Mouse (Mus musculus): ENCODE measurements at regions not wholly inside any gene's neighbourhood (a gene's known extent, or its start where the extent isn't known, plus 50 kb on each side); places are given as distances from the start of the nearest gene placed in this dataset.

GRCm38 (mm10) chrX:142481203-142481815 lies 91.0 kb upstream of the Acsl4 start:
- no peak overlapping the region for H3K27ac ChIP-seq (ENCODE audit: low read depth)
- no peak for DNase-seq
- no peak for ATAC-seq (ENCODE audit: insufficient read depth)
- no peak overlapping the region for H3K9ac ChIP-seq
- H3K4me1 ChIP-seq (ENCODE audit: insufficient read depth): no peaks in the 10 kb centered on the region
- H3K4me3 ChIP-seq (ENCODE audit: low read depth, low read length): no peak overlapping the region
- H3K4me2 ChIP-seq: no peak overlapping the region
- no peaks in the 10 kb centered on the region for H3K27me3 ChIP-seq (ENCODE audit: insufficient read depth, low read length)
- whole genome bisulfite sequencing: 81% methylated on average over 5 of the region's 5 CpGs
- TF ChIP-seq CTCF (IDR thresholded peaks at IDR 0.05; ENCODE audit: low read depth): no peak
- H3K36me3 ChIP-seq (ENCODE audit: insufficient read depth): no peaks in the 10 kb centered on the region
- H3K9me3 ChIP-seq (ENCODE audit: low read depth, low read length): no peaks in the 10 kb centered on the region

DNA sequence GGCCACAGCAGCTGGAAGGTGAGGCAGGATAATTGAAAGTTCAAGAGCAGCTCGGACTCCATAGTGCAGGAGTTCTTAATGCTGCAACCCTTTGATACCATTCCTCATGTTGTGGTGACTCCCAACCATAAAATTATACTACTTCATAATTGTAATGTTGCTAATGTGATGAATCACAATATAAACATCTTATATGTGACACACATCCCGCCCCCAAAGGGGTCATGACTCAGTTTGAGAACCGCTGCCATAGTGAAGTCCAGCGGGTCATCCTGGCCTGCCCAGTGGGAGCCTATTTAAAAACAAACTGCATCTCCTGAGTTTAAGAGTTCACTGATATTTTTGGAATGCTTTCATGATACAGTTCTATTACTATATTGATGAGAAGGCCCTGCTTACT lies 97.7 kb upstream of the Acsl4 start:
- WGBS: 83% methylated on average over 4 of the region's 4 CpGs
- no peak overlapping the region for H3K4me3 ChIP-seq (ENCODE audit: low read depth, low read length)
- DNase-seq (no peak), ATAC-seq (ENCODE audit: insufficient read depth) (no peak)
- no peaks in the 10 kb centered on the region for H3K36me3 ChIP-seq (ENCODE audit: insufficient read depth)
- no peak overlapping the region for H3K27ac ChIP-seq (ENCODE audit: low read depth)
- no peak overlapping the region for H3K4me2 ChIP-seq
- H3K9ac ChIP-seq: no peak overlapping the region
- TF ChIP-seq CTCF (IDR thresholded peaks at IDR 0.05; ENCODE audit: low read depth): no peak
- H3K4me1 ChIP-seq (ENCODE audit: insufficient read depth): no peaks in the 10 kb centered on the region
- no peaks in the 10 kb centered on the region for H3K27me3 ChIP-seq (ENCODE audit: insufficient read depth, low read length)
- H3K9me3 ChIP-seq (ENCODE audit: low read depth, low read length): no peaks in the 10 kb centered on the region

- TF ChIP-seq CTCF (IDR thresholded peaks at IDR 0.05; ENCODE audit: low read depth): no peak
- WGBS: 48% methylated on average over 8 of the region's 8 CpGs
- peak; percentile 52; the same call in 1 of the 2 replicates for ATAC-seq (ENCODE audit: insufficient read depth)
Measured at GRCm38 (mm10) chrX:142490093-142490717, 99.9 kb upstream of the Acsl4 start.

GRCm38 (mm10) chrX:142501094-142501493 lies 110.8 kb upstream of the Acsl4 start:
- no peak overlapping the region for H3K27ac ChIP-seq (ENCODE audit: low read depth)
- no peaks in the 10 kb centered on the region for H3K36me3 ChIP-seq (ENCODE audit: insufficient read depth)
- ATAC-seq (ENCODE audit: insufficient read depth) (no peak), DNase-seq (no peak)
- H3K4me3 ChIP-seq (ENCODE audit: low read depth, low read length): no peak overlapping the region
- no peaks in the 10 kb centered on the region for H3K27me3 ChIP-seq (ENCODE audit: insufficient read depth, low read length)
- no peak overlapping the region for H3K4me2 ChIP-seq
- H3K9me3 ChIP-seq (ENCODE audit: low read depth, low read length): no peaks in the 10 kb centered on the region
- WGBS: 55% methylated on average over 2 of the region's 2 CpGs
- no peak for TF ChIP-seq CTCF (IDR thresholded peaks at IDR 0.05; ENCODE audit: low read depth)
- H3K9ac ChIP-seq: no peak overlapping the region
- H3K4me1 ChIP-seq (ENCODE audit: insufficient read depth): no peaks in the 10 kb centered on the region

More at GRCm38 (mm10) chrX:142490093-142490717, 99.9 kb upstream of the Acsl4 start:
- DNase-seq: peak; percentile 44
- no peaks in the 10 kb centered on the region for H3K27me3 ChIP-seq (ENCODE audit: insufficient read depth, low read length)
- H3K4me2 ChIP-seq: no peak overlapping the region
- H3K4me3 ChIP-seq (ENCODE audit: low read depth, low read length): no peak overlapping the region
- H3K36me3 ChIP-seq (ENCODE audit: insufficient read depth): no peaks in the 10 kb centered on the region
- no peak overlapping the region for H3K27ac ChIP-seq (ENCODE audit: low read depth)
- H3K9ac ChIP-seq: no peak overlapping the region
- H3K9me3 ChIP-seq (ENCODE audit: low read depth, low read length): no peaks in the 10 kb centered on the region
- no peaks in the 10 kb centered on the region for H3K4me1 ChIP-seq (ENCODE audit: insufficient read depth)

DNA sequence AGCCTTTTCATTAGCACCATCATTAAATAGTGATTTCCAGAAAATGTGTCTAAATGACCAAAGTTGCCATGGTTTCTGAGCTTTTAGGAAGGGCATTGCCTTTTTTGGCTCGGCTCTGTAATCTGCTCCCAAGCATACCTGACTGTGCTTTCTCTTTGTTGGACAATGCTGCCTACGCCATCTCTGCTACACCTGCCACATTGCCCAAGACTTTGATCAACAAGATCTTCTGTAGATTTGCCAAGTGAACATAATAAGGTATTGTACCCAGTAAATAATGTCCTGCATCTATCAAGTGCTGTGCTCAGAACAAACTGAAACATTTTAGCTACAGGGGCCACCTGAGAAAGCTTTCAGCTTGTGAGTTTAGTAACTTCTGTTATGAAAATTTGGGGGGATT lies 114.6 kb upstream of the Acsl4 start:
- H3K9ac ChIP-seq: no peak overlapping the region
- 56% methylated on average over 2 of the region's 2 CpGs for WGBS
- no peaks in the 10 kb centered on the region for H3K4me1 ChIP-seq (ENCODE audit: insufficient read depth)
- H3K27me3 ChIP-seq (ENCODE audit: insufficient read depth, low read length): no peaks in the 10 kb centered on the region
- ATAC-seq (ENCODE audit: insufficient read depth) (no peak), DNase-seq (no peak)
- H3K36me3 ChIP-seq (ENCODE audit: insufficient read depth): no peaks in the 10 kb centered on the region
- H3K4me3 ChIP-seq (ENCODE audit: low read depth, low read length): no peak overlapping the region
- no peak overlapping the region for H3K4me2 ChIP-seq
- H3K9me3 ChIP-seq (ENCODE audit: low read depth, low read length): no peaks in the 10 kb centered on the region
- H3K27ac ChIP-seq (ENCODE audit: low read depth): no peak overlapping the region
- TF ChIP-seq CTCF (IDR thresholded peaks at IDR 0.05; ENCODE audit: low read depth): no peak

DNA sequence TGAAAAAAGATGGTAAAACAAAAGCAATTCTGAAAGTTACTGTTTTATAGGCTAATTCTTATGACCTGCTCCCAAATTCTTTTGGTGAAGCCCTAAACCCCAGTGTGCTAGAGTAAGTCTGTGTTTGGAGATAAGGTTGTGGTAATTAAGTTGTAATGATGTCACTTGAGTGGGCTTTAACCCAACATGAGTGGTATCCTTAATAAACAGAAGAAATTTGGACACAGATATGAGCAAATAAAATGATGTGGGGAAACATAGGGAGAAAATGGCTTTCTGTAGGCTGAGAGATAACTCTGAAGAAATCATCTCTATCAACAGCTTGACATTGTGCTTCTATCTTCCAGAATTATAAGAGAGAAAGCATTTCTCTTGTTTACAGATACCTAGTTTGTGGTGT lies 117.1 kb upstream of the Acsl4 start:
- Histone ChIP-seq H3K27me3 (ENCODE audit: insufficient read depth, low read length) (no peaks in the 10 kb centered on the region), H3K4me3 (ENCODE audit: low read depth, low read length) (no peak overlapping the region), H3K27ac (ENCODE audit: low read depth) (no peak overlapping the region), H3K36me3 (ENCODE audit: insufficient read depth) (no peaks in the 10 kb centered on the region), H3K9ac (no peak overlapping the region), H3K4me1 (ENCODE audit: insufficient read depth) (no peaks in the 10 kb centered on the region), H3K9me3 (ENCODE audit: low read depth, low read length) (no peaks in the 10 kb centered on the region), H3K4me2 (no peak overlapping the region)
- TF ChIP-seq CTCF (IDR thresholded peaks at IDR 0.05; ENCODE audit: low read depth): no peak
- DNase-seq (no peak), ATAC-seq (ENCODE audit: insufficient read depth) (no peak)

DNA sequence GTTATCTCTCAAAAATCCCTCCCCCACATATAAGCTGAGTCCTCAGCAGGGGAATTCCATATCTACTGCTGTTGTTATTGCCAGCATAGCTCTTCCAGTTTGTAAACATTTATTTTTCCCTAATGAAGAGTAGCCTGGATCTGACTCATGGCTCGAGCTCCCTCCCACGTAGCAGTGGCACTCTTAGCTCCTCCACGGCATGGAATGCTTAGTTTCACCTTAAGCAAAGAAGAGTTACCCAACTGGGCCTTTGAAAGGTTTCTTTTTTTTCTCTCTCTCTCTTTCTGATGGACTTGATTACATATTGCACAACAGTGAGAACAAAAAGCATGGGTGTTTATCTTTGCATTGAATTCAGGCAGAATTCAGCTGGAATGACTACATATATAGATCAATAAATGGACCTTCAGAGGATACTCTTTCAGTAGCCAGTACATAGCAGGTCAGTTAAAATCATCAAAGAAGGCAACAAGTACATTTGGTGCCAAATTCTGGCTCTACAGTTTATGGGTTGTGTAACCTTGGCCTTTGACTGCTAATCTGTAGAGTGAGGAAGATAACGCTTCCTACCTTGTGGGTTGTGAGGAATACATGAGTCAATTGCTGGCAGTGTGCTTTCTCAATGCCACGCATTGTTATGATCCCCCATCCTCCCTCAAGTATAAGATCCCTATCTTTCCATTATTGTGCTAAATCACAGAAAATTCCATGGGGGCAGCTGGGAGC lies 126.2 kb upstream of the Acsl4 start:
- Histone ChIP-seq H3K9ac (no peak overlapping the region), H3K27ac (ENCODE audit: low read depth) (no peak overlapping the region), H3K27me3 (ENCODE audit: insufficient read depth, low read length) (no peaks in the 10 kb centered on the region), H3K36me3 (ENCODE audit: insufficient read depth) (no peaks in the 10 kb centered on the region), H3K4me1 (ENCODE audit: insufficient read depth) (no peaks in the 10 kb centered on the region), H3K9me3 (ENCODE audit: low read depth, low read length) (no peaks in the 10 kb centered on the region), H3K4me3 (ENCODE audit: low read depth, low read length) (no peak overlapping the region), H3K4me2 (no peak overlapping the region)
- DNase-seq (peak; percentile 5), ATAC-seq (ENCODE audit: insufficient read depth) (no peak)
- WGBS: 73% methylated on average over 5 of the region's 5 CpGs
- no peak for TF ChIP-seq CTCF (IDR thresholded peaks at IDR 0.05; ENCODE audit: low read depth)

Data from lung, embryonic 14.5 days (tissue).